Mouse (Mus musculus) adrenal gland, postnatal 36 days (tissue): ENCODE measurements around the gene Bbs1. TPM values are rescaled to one million over a fixed set of nuclear protein-coding genes. Genes with fewer than 3 reads are reported as not detected.
A peak's percentile ranks its signal among the peaks of the same experiment; 100 is the strongest.
"Not testable (repeated sequence)": the region's sequence is repeated elsewhere in the genome, so short reads cannot be mapped to it uniquely, and the experiment has no call there.

Source experiments
- DNase-seq, 2 experiments: peaks; one replicate each; pipeline ENCODE4 v3.0.0; 2021; ENCODE audit warnings: mixed read lengths in 1 of 2
- total RNA-seq, 2 experiments: library from RNA; stranded (reverse); gene quantifications; 2 replicates each; pipeline ENCODE4 v1.2.3; 2021

Gene Bbs1
- total RNA-seq, 2 experiments from 2014 or later = 9.1 to 9.2 TPM

GRCm38 (mm10) chr19:4889791-4890190 lies 16.6 kb downstream of the Bbs1 start:
- no peak for DNase-seq

GRCm38 (mm10) chr19:4883961-4884360 lies 22.5 kb downstream of the Bbs1 start:
- no peak for DNase-seq

GRCm38 (mm10) chr19:4879324-4879703 lies 27.1 kb downstream of the Bbs1 start:
- no peak for DNase-seq

- DNase-seq = peak; percentile 96 to 97
These were observed 27.8 kb downstream of the Bbs1 start, which contains the start of gene Zdhhc24 for GRCm38 (mm10) chr19:4878405-4879323. Zdhhc24 (plus strand) TSS chr19:4878668.

- DNase-seq = no peak
These were observed 28.6 kb downstream of the Bbs1 start, which contains the start of gene Actn3 for GRCm38 (mm10) chr19:4877785-4878184. Actn3 (minus strand) TSS chr19:4877909.

GRCm38 (mm10) chr19:4876755-4877154 lies 29.7 kb downstream of the Bbs1 start:
- DNase-seq = no peak

- DNase-seq = no peak
These were observed 30.2 kb downstream of the Bbs1 start for GRCm38 (mm10) chr19:4876241-4876640.

- DNase-seq = not testable (repeated sequence)
These were observed 31.8 kb downstream of the Bbs1 start for GRCm38 (mm10) chr19:4874613-4875012.

GRCm38 (mm10) chr19:4865147-4865546 lies 41.3 kb downstream of the Bbs1 start:
- peak; percentile 47 to 68 for DNase-seq

- DNase-seq = no peak
These were observed 43.4 kb downstream of the Bbs1 start for GRCm38 (mm10) chr19:4863048-4863447.

GRCm38 (mm10) chr19:4859081-4859480 lies 47.3 kb downstream of the Bbs1 start:
- no peak for DNase-seq

GRCm38 (mm10) chr19:4855951-4856350 lies 50.5 kb downstream of the Bbs1 start:
- peak; percentile 57 to 67 for DNase-seq

GRCm38 (mm10) chr19:4855470-4855820 lies 51.0 kb downstream of the Bbs1 start:
- no peak for DNase-seq

GRCm38 (mm10) chr19:4854552-4855469 lies 51.6 kb downstream of the Bbs1 start, which contains the start of gene Ctsf:
Ctsf (plus strand) TSS chr19:4855130.
- DNase-seq = peak; percentile 96 to 97

- DNase-seq = no peak
These were observed 56.1 kb downstream of the Bbs1 start for GRCm38 (mm10) chr19:4850281-4850680.

GRCm38 (mm10) chr19:4849800-4850199 lies 56.6 kb downstream of the Bbs1 start:
- no peak for DNase-seq

- DNase-seq = peak in 1 of 2 experiments; percentile 51
These were observed 58.9 kb downstream of the Bbs1 start for GRCm38 (mm10) chr19:4847490-4847889.

- no peak for DNase-seq
These were observed 60.6 kb downstream of the Bbs1 start for GRCm38 (mm10) chr19:4845846-4846245.

GRCm38 (mm10) chr19:4842611-4843010 lies 63.8 kb downstream of the Bbs1 start:
- DNase-seq = no peak

- no peak for DNase-seq
These were observed 65.6 kb downstream of the Bbs1 start for GRCm38 (mm10) chr19:4840848-4841247.

GRCm38 (mm10) chr19:4839149-4839548 lies 67.3 kb downstream of the Bbs1 start, which contains the start of the genes Ccs and Ccdc87:
Ccs (minus strand) TSS chr19:4839332.
Ccdc87 (plus strand) TSS chr19:4839366.
- peak; percentile 99 for DNase-seq

- DNase-seq = no peak
These were observed 67.8 kb downstream of the Bbs1 start for GRCm38 (mm10) chr19:4838526-4839140.
